In the genomic region with DNA sequence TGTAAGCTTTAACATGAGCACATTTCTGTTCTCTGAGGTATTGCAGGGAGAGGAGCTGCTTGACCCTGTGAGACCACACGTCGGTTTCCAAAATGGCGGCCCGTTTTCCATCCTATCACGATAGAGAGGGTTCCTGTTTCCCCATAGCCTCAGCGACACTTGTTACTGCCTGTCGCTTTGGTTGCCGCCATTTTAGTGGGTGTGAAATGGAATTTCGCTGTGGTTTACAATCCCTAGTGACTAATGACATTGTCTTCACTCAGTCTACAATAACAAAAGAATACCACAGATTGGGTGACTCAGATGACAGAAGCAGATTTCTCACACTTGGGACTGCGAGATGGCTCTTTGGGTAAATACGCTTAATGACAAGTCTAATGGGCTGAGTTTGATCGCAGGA, we compare ENCODE assay signal across 32 mouse cellular contexts. TPM values are rescaled to one million over a fixed set of nuclear protein-coding genes. Genes with fewer than 3 reads are reported as not detected.
"Had no signal": no experiment of that assay in that cellular context is flagged by ENCODE, and none has a peak within 500 bp of the region (broad histone marks: within the 10 kb centered on the region; RNA-seq: fewer than 3 reads in every experiment).

No protein-coding gene starts in this region.

- H3K4me3 ChIP-seq: gastrocnemius, adult 2 months; heart, embryonic 13.5 days; heart, embryonic 15.5 days; intestine, embryonic 15.5 days; layer of hippocampus, adult 2 months; left cerebral cortex, adult 2 months; limb, embryonic 13.5 days; limb, embryonic 15.5 days; liver, embryonic 12.5 days had no signal

- H3K27ac ChIP-seq: gastrocnemius, adult 2 months; heart, embryonic 13.5 days; heart, embryonic 15.5 days; hindbrain, embryonic 14.5 days; intestine, embryonic 15.5 days; layer of hippocampus, adult 2 months; left cerebral cortex, adult 2 months; limb, embryonic 13.5 days; limb, embryonic 15.5 days; liver, embryonic 12.5 days; liver, embryonic 14.5 days had no signal

- H3K9ac ChIP-seq: heart, embryonic 13.5 days; heart, embryonic 15.5 days; hindbrain, embryonic 14.5 days; intestine, embryonic 15.5 days; limb, embryonic 13.5 days; limb, embryonic 15.5 days; liver, embryonic 12.5 days; liver, embryonic 14.5 days had no signal

- H3K27me3 ChIP-seq: heart, embryonic 13.5 days; intestine, embryonic 15.5 days; limb, embryonic 13.5 days; limb, embryonic 15.5 days had no signal

- DNase-seq: gastrocnemius, adult 2 months; gastrocnemius, postnatal 10 days; gastrocnemius, postnatal 25 days; heart, adult 18-20 months; heart, postnatal 14 days; heart, postnatal 36 days; kidney, adult 18-20 months; kidney, adult 8-10 months; kidney, postnatal 10 days; kidney, postnatal 25 days; kidney, postnatal 4 days; left cerebral cortex, postnatal 4 days had no signal

- ATAC-seq: hindbrain, embryonic 16.5 days; inflammation-experienced regulatory T-cells, adult 6 months; intestine, embryonic 15.5 days; intestine, postnatal 0 days; liver, embryonic 12.5 days had no signal

- H3K36me3 ChIP-seq: heart, embryonic 13.5 days; heart, embryonic 15.5 days; intestine, embryonic 15.5 days; limb, embryonic 13.5 days; limb, embryonic 15.5 days; liver, embryonic 12.5 days had no signal

- H3K4me2 ChIP-seq: heart, embryonic 11.5 days; heart, embryonic 13.5 days; heart, embryonic 15.5 days; hindbrain, embryonic 14.5 days; intestine, embryonic 15.5 days; limb, embryonic 13.5 days; limb, embryonic 15.5 days; liver, embryonic 12.5 days had no signal

- H3K9me3 ChIP-seq: heart, embryonic 13.5 days; heart, embryonic 15.5 days; intestine, embryonic 15.5 days; limb, embryonic 13.5 days; limb, embryonic 15.5 days; liver, embryonic 12.5 days had no signal

RNA-seq across cellular contexts. Expression of gene Fam131c, which starts 22.8 kb away (rescaled TPM):
- total RNA-seq: hematopoietic stem cell, adult 5-6 weeks had no signal
- polyA plus RNA-seq: inflammation-experienced regulatory T-cells, adult 6 months; liver, embryonic 16.5 days had no signal

RNA-seq across cellular contexts. Expression of gene Epha2, which starts 44.2 kb away (rescaled TPM):
- total RNA-seq: hematopoietic stem cell, adult 5-6 weeks had no signal
- polyA plus RNA-seq: inflammation-experienced regulatory T-cells, adult 6 months had no signal

RNA-seq across cellular contexts. Expression of gene Clcnka, which starts 53.3 kb away (rescaled TPM):
- total RNA-seq: gastrocnemius, adult 2 months; heart, adult 18-20 months; heart, postnatal 14 days; heart, postnatal 36 days; hematopoietic stem cell, adult 5-6 weeks; layer of hippocampus, adult 2 months; layer of hippocampus, postnatal 10 days; left cerebral cortex, postnatal 14 days; liver, adult 2 months had no signal
- polyA plus RNA-seq: heart, embryonic 13.5 days; heart, postnatal 0 days; inflammation-experienced regulatory T-cells, adult 6 months; intestine, postnatal 0 days; liver, embryonic 12.5 days; liver, embryonic 14.5 days had no signal
